Mouse (Mus musculus): ENCODE measurements at regions not wholly inside any gene's neighbourhood (a gene's known extent, or its start where the extent isn't known, plus 50 kb on each side); places are given as distances from the start of the nearest gene placed in this dataset.

- H3K79me2 ChIP-seq (replicated peaks; ENCODE audit: control insufficient read depth, extremely low read depth, insufficient read depth, poor library complexity, severe bottlenecking) = no peaks in the 10 kb centered on the region
- no peak overlapping the region for H3K4me2 ChIP-seq (ENCODE audit: insufficient read depth, low read depth, poor library complexity, severe bottlenecking)
- in situ Hi-C loops (cut with MboI; ENCODE audit: low pct_ligation_motif_present, low pct_unique_long_range_greater_than_20kb, low sequenced_read_pairs) (no loop called here), dilution Hi-C loops (cut with MboI; ENCODE audit: extremely low pct_ligation_motif_present, extremely low pct_unique_long_range_greater_than_20kb, low sequenced_read_pairs) (no loop called here)
- H3K4me3 ChIP-seq (replicated peaks in 1 of 3; ENCODE audit: low read depth in 2 of 3, low read length in 2 of 3, poor library complexity in 1 of 3) = no peak overlapping the region
- H3K27me3 ChIP-seq (replicated peaks) = no peaks in the 10 kb centered on the region
- no peaks in the 10 kb centered on the region for H3K9me3 ChIP-seq (replicated peaks; ENCODE audit: low read length)
- no peak for DNase-seq (ENCODE audit: extremely low read depth)
- no peak overlapping the region for H3K9ac ChIP-seq (ENCODE audit: insufficient read depth, low read depth)
- H3K36me3 ChIP-seq (replicated peaks in 1 of 2; ENCODE audit: control insufficient read depth in 1 of 2, insufficient read depth in 1 of 2, low read length in 1 of 2) = no peaks in the 10 kb centered on the region
- no peaks in the 10 kb centered on the region for H3K4me1 ChIP-seq (ENCODE audit: control insufficient read depth in 1 of 2, insufficient read depth in 2 of 2)
- TF ChIP-seq NELFE (IDR thresholded peaks at IDR 0.05; ENCODE audit: low read depth, low read length) = no peak
- no peak for TF ChIP-seq MEF2A (IDR thresholded peaks at IDR 0.05; ENCODE audit: borderline replicate concordance, low read depth, low read length)
- TF ChIP-seq JUND (conservative IDR thresholded peaks at IDR 0.05; ENCODE audit: low read depth, low read length) = no peak
- TF ChIP-seq GABPA (IDR thresholded peaks at IDR 0.05; ENCODE audit: insufficient replicate concordance, low read depth, low read length) = no peak
- no peak for TF ChIP-seq ZMIZ1 (IDR thresholded peaks at IDR 0.05; ENCODE audit: low read depth, low read length)
- no peak for TF ChIP-seq TBP (conservative IDR thresholded peaks at IDR 0.05; ENCODE audit: low read depth, low read length)
- TF ChIP-seq HCFC1 (IDR thresholded peaks at IDR 0.05; ENCODE audit: low read depth, low read length) = no peak
- TF ChIP-seq KAT2A (IDR thresholded peaks at IDR 0.05; ENCODE audit: insufficient replicate concordance, low read length) = no peak
- no peak for TF ChIP-seq ZKSCAN1 (IDR thresholded peaks at IDR 0.05; ENCODE audit: borderline replicate concordance, low read depth, low read length)
- no peak overlapping the region for H3K27ac ChIP-seq (ENCODE audit: insufficient read depth, low read depth)
Observed at GRCm38 (mm10) chr9:30624481-30624880, 197.6 kb downstream of the Snx19 start.

GRCm38 (mm10) chr9:30619325-30619724, 192.4 kb downstream of the Snx19 start:
- dilution Hi-C loops (cut with MboI; ENCODE audit: extremely low pct_ligation_motif_present, extremely low pct_unique_long_range_greater_than_20kb, low sequenced_read_pairs) (no loop called here), in situ Hi-C loops (cut with MboI; ENCODE audit: low pct_ligation_motif_present, low pct_unique_long_range_greater_than_20kb, low sequenced_read_pairs) (no loop called here)
- H3K79me2 ChIP-seq (replicated peaks; ENCODE audit: control insufficient read depth, extremely low read depth, insufficient read depth, poor library complexity, severe bottlenecking) = no peaks in the 10 kb centered on the region
- no peaks in the 10 kb centered on the region for H3K9me3 ChIP-seq (replicated peaks; ENCODE audit: low read length)
- no peak overlapping the region for H3K9ac ChIP-seq (ENCODE audit: insufficient read depth, low read depth)
- H3K36me3 ChIP-seq (replicated peaks in 1 of 2; ENCODE audit: control insufficient read depth in 1 of 2, insufficient read depth in 1 of 2, low read length in 1 of 2) = no peaks in the 10 kb centered on the region
- no peaks in the 10 kb centered on the region for H3K4me1 ChIP-seq (ENCODE audit: control insufficient read depth in 1 of 2, insufficient read depth in 2 of 2)
- DNase-seq (ENCODE audit: extremely low read depth) = no peak
- no peak overlapping the region for H3K4me3 ChIP-seq (replicated peaks in 1 of 3; ENCODE audit: low read depth in 2 of 3, low read length in 2 of 3, poor library complexity in 1 of 3)
- no peak overlapping the region for H3K27ac ChIP-seq (ENCODE audit: insufficient read depth, low read depth)
- no peaks in the 10 kb centered on the region for H3K27me3 ChIP-seq (replicated peaks)
- H3K4me2 ChIP-seq (ENCODE audit: insufficient read depth, low read depth, poor library complexity, severe bottlenecking) = no peak overlapping the region
- TF ChIP-seq MEF2A (IDR thresholded peaks at IDR 0.05; ENCODE audit: borderline replicate concordance, low read depth, low read length) = no peak
- no peak for TF ChIP-seq SIN3A (IDR thresholded peaks at IDR 0.05; ENCODE audit: low read length)
- TF ChIP-seq JUN (IDR thresholded peaks at IDR 0.05; ENCODE audit: insufficient read depth, low read depth, low read length) = no peak
- TF ChIP-seq ELF1 (IDR thresholded peaks at IDR 0.05; ENCODE audit: low read depth, low read length) = no peak
- no peak for TF ChIP-seq IRF4 (IDR thresholded peaks at IDR 0.05; ENCODE audit: low read depth, low read length)
- TF ChIP-seq KAT2A (IDR thresholded peaks at IDR 0.05; ENCODE audit: insufficient replicate concordance, low read length) = no peak
- no peak for TF ChIP-seq RCOR1 (conservative IDR thresholded peaks at IDR 0.05; ENCODE audit: low read depth, low read length)
- no peak for TF ChIP-seq CTCF (conservative IDR thresholded peaks at IDR 0.05 in 1 of 2, IDR thresholded peaks at IDR 0.05 in 1 of 2; ENCODE audit: low read depth in 2 of 2, low read length in 2 of 2)

Data from CH12.LX (cell line).